Mouse (Mus musculus) ovary, postnatal 10 days (tissue): ENCODE measurements around the gene Tmem205.
A peak's percentile ranks its signal among the peaks of the same experiment; 100 is the strongest.

Source experiments
- DNase-seq: peaks from one replicate; pipeline ENCODE4 v3.0.0; 2022; ENCODE audit warnings: low spot score

The Tmem205 gene

DNA sequence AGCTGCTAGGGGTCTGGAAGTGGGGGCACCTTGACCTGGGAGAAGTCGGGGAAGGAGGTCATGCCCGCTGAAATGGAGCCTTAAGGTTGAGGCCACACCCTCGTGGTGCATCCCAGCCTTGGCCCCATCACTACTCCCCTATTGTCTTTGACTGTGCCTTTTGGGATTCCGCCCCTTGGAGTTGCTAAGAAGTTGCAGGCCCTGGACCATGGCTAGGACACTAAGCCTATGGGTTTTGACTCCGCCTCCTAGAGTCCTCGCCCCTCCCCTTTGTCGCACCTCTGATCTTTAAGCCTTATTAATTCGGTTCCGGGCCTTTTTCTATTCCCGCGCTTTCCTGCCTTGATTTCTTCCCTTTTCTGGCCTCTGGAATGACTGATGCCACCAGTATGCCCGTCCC, 16.3 kb upstream of the Tmem205 start:
- no peak for DNase-seq

- DNase-seq = no peak
These were observed 15.7 kb upstream of the Tmem205 start for GRCm38 (mm10) chr9:21943046-21943445.

- DNase-seq = no peak
These were observed 11.0 kb upstream of the Tmem205 start for GRCm38 (mm10) chr9:21938234-21938855.

DNA sequence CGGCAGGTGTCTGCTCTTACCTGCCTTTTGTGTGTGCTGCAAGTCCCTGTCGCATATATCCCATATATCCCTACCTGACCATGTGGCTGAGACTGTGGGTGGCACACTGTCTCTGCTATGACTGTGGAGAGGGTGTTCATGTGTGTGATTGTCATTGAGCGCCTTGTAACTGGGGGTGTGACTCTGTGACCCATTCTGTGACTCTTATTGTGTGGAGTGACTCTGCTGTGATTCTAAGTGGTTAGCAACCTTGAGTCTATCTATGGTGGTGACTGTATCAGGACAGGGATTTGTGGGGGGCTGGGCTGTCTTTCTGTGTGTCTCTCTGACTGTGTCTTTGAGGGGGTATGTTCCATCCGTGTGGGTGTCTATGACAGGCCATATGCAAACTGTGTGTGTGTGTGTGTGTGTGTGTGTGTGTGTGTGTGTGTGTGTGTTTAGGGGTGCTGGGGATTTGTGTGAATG, 10.4 kb upstream of the Tmem205 start:
- DNase-seq = no peak

- peak; percentile 89 for DNase-seq
These were observed 9.6 kb upstream of the Tmem205 start, which contains the start of gene Plppr2 for GRCm38 (mm10) chr9:21936692-21937570. TSS of gene Plppr2 (plus strand) at chr9:21937033.

DNA sequence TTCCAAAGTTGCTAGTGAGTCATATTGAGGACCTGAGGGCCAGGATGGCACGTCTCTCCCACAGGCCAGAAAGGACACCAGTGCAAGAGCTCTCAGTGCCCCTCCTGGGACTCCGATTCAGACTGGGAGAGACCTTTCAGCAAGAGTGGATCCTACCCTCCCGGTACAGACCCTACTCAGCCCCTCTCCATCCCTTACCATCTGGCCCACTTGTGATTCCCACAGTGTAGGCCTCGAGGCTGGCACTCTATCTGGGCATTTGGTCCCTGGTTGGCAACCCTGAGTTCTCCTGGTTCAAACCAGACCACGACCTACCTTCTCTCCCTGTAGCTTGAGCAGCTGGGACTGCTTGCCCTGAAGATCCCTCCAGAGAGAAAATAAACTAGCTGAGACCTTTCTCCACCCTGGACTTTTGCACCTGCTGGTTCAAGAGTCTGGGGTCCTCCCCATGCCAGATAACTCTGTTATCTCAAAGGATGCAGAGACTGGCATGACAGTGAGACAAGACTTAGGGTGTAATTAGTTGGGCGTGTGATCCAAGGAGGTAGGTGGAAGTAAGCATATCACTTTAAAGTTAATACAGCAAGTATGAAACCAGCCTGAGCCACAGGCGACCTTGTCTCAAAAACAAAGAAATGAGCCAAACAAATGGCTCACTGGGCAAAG, 8.2 kb upstream of the Tmem205 start:
- DNase-seq = no peak

- DNase-seq = no peak
These were observed 6.7 kb upstream of the Tmem205 start for GRCm38 (mm10) chr9:21934021-21934420.

DNA sequence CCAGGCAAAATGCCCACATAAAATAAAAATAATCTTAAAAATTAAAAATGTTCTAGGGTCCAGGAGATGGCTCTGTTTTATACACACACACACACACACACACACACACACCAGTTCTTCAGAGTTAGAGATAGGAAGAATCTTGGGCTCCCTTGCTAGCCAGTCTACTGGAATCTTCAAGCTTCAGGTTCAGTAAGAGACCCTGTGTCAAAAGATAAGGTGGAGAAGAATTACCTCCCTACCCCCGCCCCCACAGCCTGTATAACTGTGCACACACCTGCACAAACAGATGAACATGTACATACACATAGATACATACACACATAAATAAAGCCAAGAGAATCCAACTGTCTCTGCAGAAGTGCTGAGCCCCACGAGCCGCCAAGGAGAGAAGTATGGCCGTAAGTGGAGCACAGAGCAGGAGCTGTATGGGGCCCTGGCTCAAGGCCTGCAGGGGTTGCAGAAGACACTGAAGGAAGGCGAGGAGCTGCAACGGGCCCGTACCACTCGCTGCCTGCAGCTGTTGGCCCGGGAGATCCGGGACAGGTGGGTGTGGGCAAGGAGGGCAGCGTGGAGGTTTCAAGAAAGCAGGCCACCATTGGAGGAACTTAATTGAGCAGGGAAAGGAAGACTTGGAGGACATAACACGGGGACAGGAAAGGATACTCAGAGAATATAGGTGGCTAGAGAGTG, 5.2 kb upstream of the Tmem205 start:
- DNase-seq = no peak

GRCm38 (mm10) chr9:21932006-21932405, 4.7 kb upstream of the Tmem205 start:
- DNase-seq = no peak

DNA sequence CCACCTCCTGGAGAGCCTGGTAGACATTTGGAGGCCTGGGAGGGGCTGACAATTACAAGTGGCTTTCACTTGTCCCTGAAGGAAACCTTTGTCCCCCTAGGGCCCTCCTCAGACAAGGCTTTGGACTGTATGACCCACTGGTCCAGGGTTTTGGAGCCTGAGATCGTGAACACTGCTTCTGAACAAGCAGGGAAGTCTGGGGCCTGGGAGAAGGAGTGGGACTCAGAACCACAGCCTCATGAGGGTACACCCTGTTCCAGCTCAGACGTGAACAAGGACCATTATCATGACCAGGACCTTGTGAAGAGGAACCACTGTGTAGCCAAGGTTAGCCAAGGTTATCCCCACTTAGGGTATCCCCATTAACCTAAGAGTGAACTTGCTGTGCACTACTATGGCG, 1.9 kb upstream of the Tmem205 start:
- DNase-seq = no peak

- no peak for DNase-seq
These were observed 572 bp downstream of the Tmem205 start for GRCm38 (mm10) chr9:21926784-21927183.

- no peak for DNase-seq
These were observed 1.2 kb downstream of the Tmem205 start for GRCm38 (mm10) chr9:21926155-21926554.

DNA sequence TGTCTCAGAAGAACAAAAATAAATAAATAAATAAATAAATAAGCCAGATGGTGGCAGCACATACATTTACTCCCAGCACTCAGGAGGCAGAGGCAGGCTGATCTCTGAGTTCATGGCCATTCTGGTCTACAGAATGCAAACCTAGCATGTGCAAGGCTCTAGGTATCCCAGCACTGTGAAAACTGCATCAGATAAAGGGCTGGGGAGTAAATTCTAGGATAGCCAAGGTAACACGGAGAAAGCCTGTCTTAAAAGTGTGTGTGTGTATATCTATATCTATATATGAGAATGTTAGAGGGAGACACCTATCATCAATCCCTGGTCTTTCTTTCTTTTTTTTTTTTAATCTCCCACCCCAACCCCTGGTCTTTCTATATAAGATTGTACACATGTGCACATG, 1.9 kb downstream of the Tmem205 start:
- DNase-seq = no peak

DNA sequence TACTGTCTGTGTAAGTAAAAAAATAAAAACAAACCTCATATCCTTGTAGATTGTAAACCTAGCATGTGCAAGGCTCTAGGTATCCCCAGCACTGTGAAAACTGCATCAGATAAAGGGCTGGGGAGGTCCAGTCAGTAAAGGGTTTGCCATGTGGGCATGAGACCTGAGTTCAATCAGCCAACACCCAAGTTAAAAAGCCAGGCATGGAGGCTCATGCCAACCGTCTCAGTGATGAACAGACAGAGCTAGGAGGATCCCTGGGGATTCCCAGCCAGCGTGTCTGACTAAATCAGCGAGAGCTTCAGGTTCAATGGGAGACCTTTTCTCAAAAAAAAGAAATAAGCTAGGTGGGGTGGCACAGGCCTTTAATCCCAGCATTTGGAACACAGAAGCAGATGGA, 2.3 kb downstream of the Tmem205 start:
- DNase-seq = no peak

DNA sequence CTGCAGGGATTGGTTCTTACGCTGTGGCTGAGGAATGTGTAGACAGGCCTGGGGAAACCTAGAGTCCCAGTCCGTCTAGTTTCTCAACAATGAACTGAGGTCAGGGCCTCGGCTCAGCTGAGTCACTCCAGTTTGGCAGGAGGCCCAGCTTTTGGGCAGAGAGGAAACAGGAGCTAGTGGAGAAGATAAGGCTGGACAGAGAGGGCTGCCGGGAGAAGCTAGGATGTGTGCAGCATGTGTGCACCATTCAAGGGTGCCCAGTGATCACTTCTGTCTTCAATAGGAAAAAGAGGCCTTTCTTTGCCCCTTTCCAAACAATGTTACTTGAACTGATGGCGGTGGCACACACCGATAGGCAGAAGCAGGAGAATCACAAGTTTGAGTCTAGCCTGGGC, 3.3 kb downstream of the Tmem205 start:
- peak; percentile 55 for DNase-seq

- no peak for DNase-seq
These were observed 3.8 kb downstream of the Tmem205 start for GRCm38 (mm10) chr9:21923490-21924098.

DNA sequence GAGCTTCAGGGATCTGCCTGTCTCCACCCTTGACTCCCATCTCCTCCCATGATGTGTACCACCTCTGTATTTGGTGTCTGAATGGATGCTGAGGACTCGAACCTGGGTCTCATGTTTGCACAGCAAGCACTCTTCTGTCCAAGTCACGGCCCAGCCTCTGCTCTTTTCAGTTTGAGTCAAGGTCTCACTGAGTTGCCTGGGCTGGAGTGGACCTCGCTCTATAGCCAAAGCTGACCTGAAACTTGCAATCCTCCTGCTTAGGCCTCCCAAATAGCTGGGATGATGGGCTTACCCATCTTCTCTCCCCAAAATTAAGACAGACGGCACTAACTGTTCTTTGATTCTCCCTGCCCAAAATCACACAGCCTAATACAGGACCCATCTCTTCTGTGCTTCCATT, 4.3 kb downstream of the Tmem205 start:
- no peak for DNase-seq

- DNase-seq = no peak
These were observed 8.5 kb downstream of the Tmem205 start for GRCm38 (mm10) chr9:21918692-21919384.

DNA sequence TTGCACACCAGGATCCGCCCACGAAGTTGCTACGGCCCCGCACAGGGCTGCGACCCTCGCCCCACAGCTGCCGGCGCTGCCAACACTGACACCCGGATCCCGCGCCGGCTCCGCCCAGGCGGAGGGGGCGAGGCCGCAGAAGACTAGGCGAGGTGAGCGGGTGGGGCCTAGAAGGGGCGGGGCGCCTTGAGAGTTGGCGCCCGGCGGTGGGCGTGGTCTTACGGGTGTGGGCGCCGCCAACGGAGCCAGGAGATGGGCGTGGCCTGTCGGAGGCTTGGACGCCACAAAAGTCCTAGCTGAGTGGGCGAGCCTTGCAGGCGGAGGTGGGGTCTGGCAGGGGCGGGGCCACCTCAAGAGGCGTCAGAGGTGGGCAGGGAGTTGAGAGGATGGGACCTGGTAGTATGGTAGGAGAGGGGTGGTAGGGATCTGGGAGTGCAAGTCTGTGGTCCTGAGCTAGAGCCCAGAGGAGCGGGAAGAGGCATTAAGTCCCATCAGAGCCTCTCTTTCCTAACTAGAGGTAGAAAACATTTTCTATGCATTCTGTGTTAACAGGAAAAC, 9.2 kb downstream of the Tmem205 start, which contains the start of gene Rab3d:
Gene Rab3d, minus strand, starts transcription at position 158 of the 558 bp plus-strand sequence.
- DNase-seq = peak; percentile 75

DNA sequence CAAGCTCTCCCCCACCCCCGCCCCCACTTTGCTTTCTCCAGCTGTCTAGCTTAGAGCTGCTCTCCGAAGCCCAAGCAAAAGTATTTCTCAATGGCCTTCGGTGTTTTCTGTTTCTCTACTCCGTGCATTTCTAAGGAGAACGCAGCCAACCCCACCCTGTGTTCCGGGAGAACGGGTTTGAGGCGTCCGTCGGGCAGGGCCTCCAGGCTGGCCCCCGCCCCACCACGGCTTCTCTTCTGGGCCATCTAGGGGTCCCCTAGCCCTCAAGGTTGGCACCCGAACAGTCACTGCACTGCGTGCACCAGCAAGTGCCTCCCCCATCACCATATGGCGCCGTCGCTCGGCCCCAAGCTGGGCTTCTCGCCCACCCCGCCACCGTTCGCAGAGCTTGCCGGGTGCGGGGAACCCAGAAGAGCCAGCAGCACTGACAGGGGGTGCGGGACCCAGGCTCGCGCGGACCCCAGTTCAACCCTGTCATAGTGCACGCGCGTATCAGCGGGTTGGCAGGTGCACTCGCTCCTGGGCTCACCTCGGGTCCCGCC, 9.8 kb downstream of the Tmem205 start:
- no peak for DNase-seq
